Mouse (Mus musculus) bone marrow macrophage, adult 2 months (primary cell): ENCODE results near the gene Npas2.

Experiments used
- CTCF ChIP-seq: IDR thresholded peaks from 2 replicates; pipeline ENCODE4 v1.5.1; 2012; ENCODE audit warnings: low read depth, mild to moderate bottlenecking, low read length, moderate library complexity
- POLR2A ChIP-seq: IDR thresholded peaks from 2 replicates; pipeline ENCODE4 v1.6.1; 2012; ENCODE audit warnings: mild to moderate bottlenecking, low read depth, low read length, borderline replicate concordance

- TF ChIP-seq CTCF, result no peak
- TF ChIP-seq POLR2A, result no peak
These were observed 192.9 kb downstream of the Npas2 start for GRCm38 (mm10) chr1:39386456-39386855.
